Mouse (Mus musculus): Measurements from ENCODE around the gene Olfr629.

DNA sequence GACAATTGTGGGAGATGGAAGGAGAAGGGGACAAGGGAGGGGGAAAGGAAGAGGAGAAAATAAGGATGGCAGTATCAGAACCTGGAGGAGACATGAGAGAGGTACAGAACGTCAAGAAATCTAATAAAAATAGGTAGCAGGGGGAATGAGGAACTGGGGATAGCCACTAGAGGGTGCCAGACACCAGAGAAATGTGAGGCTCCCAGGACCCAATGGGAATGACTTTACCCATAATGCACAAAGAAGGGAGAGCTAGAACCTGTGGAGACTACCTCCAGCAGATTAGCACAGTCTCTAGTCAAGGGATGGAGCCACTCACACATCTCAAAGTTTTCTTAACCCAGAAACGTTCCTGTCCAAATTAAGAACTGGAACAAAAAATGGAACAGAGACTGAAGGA is 32.7 kb downstream of the Olfr629 start:
- peak; percentile 77 for TF ChIP-seq CTCF (IDR thresholded peaks at IDR 0.05; ENCODE audit: low read depth)
- TF ChIP-seq EP300 (IDR thresholded peaks at IDR 0.05; ENCODE audit: low read depth) = no peak
